Mouse (Mus musculus): ENCODE data around the gene Olfr281.

- peak; percentile 24; the same call in 1 of the 2 replicates for TF ChIP-seq CTCF (IDR thresholded peaks at IDR 0.05; ENCODE audit: control insufficient read depth, insufficient read depth, insufficient replicate concordance, low read depth, low read length)
- TF ChIP-seq POLR2A (IDR thresholded peaks at IDR 0.05; ENCODE audit: control insufficient read depth, low read depth, low read length) = no peak
These were observed 23.0 kb downstream of the Olfr281 start for GRCm38 (mm10) chr15:98475382-98475781.
